Mouse (Mus musculus): ENCODE measurements around the gene Heatr4. TPM values are rescaled to one million over a fixed set of nuclear protein-coding genes. Genes with fewer than 3 reads are reported as not detected.
A peak's percentile ranks its signal among the peaks of the same experiment; 100 is the strongest.
"Not testable (repeated sequence)": the region's sequence is repeated elsewhere in the genome, so short reads cannot be mapped to it uniquely, and the experiment has no call there.

Heatr4 gene
- polyA plus RNA-seq, 1 experiment = not detected

- no peak overlapping the region for H3K4me3 ChIP-seq (replicated peaks; ENCODE audit: extremely low read depth, low read depth, low read length)
- no peak for TF ChIP-seq CTCF (IDR thresholded peaks at IDR 0.05; ENCODE audit: insufficient read depth, low read length)
- TF ChIP-seq POLR2A (IDR thresholded peaks at IDR 0.05; ENCODE audit: borderline replicate concordance, extremely low read depth, low read depth, low read length) = no peak
- DNase-seq = no peak
- 82% methylated on average over 7 of the region's 7 CpGs for WGBS
- H3K4me1 ChIP-seq (ENCODE audit: control insufficient read depth, insufficient read depth, low read length) = peaks cover 6% of the 10 kb centered on the region
Observed at GRCm38 (mm10) chr12:84013701-84014100, 29.0 kb upstream of the Heatr4 start.

- WGBS = 66% methylated on average over 6 of the region's 6 CpGs
- Histone ChIP-seq H3K4me1 (ENCODE audit: control insufficient read depth, insufficient read depth, low read length) (peaks cover 6% of the 10 kb centered on the region), H3K4me3 (replicated peaks; ENCODE audit: extremely low read depth, low read depth, low read length) (no peak overlapping the region)
- DNase-seq = no peak
- TF ChIP-seq CTCF (IDR thresholded peaks at IDR 0.05; ENCODE audit: insufficient read depth, low read length) = 0 out of 2 replicates have a peak, but pooled peaks have one; percentile 13
- TF ChIP-seq POLR2A (IDR thresholded peaks at IDR 0.05; ENCODE audit: borderline replicate concordance, extremely low read depth, low read depth, low read length) = no peak
Observed at GRCm38 (mm10) chr12:84013130-84013529, 28.5 kb upstream of the Heatr4 start.

GRCm38 (mm10) chr12:84011251-84012040 is 26.8 kb upstream of the Heatr4 start:
- DNase-seq = peak; percentile 59
- TF ChIP-seq CTCF (IDR thresholded peaks at IDR 0.05; ENCODE audit: insufficient read depth, low read length) (no peak), POLR2A (IDR thresholded peaks at IDR 0.05; ENCODE audit: borderline replicate concordance, extremely low read depth, low read depth, low read length) (no peak)
- H3K4me1 ChIP-seq (ENCODE audit: control insufficient read depth, insufficient read depth, low read length) = peaks cover 6% of the 10 kb centered on the region
- 40% methylated on average over 12 of the region's 12 CpGs for WGBS
- peak overlapping the region; percentile 8 for H3K4me3 ChIP-seq (replicated peaks; ENCODE audit: extremely low read depth, low read depth, low read length)

GRCm38 (mm10) chr12:84010201-84010600 is 25.5 kb upstream of the Heatr4 start:
- Histone ChIP-seq H3K4me1 (ENCODE audit: control insufficient read depth, insufficient read depth, low read length) (peaks cover 6% of the 10 kb centered on the region), H3K4me3 (replicated peaks; ENCODE audit: extremely low read depth, low read depth, low read length) (no peak overlapping the region)
- no peak for TF ChIP-seq CTCF (IDR thresholded peaks at IDR 0.05; ENCODE audit: insufficient read depth, low read length)
- no peak for DNase-seq
- WGBS = 78% methylated on average over 3 of the region's 3 CpGs

DNA sequence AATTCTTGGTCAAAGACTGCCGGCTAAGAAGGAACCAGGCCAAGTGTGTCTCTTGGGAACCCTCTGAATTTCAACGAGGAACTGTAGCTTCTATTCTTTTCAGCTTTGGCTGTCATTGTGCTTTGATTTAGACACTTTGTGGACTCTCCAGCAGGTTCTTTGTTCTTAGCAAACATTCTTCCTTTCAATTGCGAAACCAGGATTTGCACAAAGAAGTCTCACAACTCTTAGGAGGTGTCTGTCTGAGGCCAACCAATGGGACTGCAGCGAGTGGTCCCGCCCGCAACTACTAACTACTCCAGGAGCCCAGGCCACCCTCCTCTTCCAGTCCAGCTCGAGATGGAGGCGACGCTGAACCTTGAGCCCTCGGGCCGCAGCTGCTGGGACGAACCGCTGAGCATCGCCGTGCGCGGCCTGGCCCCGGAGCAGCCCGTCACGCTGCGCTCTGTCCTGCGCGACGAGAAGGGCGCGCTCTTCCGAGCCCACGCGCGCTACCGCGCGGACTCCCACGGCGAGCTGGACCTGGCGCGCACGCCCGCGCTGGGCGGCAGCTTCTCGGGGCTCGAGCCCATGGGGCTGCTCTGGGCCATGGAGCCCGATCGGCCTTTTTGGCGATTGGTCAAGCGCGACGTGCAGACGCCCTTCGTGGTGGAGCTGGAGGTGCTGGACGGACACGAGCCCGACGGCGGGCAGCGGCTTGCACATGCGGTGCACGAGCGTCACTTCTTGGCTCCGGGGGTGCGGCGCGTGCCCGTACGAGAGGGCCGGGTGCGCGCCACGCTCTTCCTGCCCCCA is 24.7 kb upstream of the Heatr4 start, which contains the start of gene Acot1:
TSS of gene Acot1 (plus strand) at position 320 of the 795 bp plus-strand sequence.
- DNase-seq = peak; percentile 70
- H3K4me1 ChIP-seq (ENCODE audit: control insufficient read depth, insufficient read depth, low read length) = not testable (repeated sequence)
- WGBS = 1% methylated on average over 64 of the region's 70 CpGs
- peak within 1 kb of the TSS; percentile 74 for H3K4me3 ChIP-seq (replicated peaks; ENCODE audit: extremely low read depth, low read depth, low read length)
- TF ChIP-seq POLR2A (IDR thresholded peaks at IDR 0.05; ENCODE audit: borderline replicate concordance, extremely low read depth, low read depth, low read length) = peak; percentile 82; the same call in 1 of the 2 replicates

- Histone ChIP-seq H3K4me1 (ENCODE audit: control insufficient read depth, insufficient read depth, low read length) (peaks cover 6% of the 10 kb centered on the region), H3K4me3 (replicated peaks; ENCODE audit: extremely low read depth, low read depth, low read length) (peak overlapping the region; percentile 74)
- TF ChIP-seq CTCF (IDR thresholded peaks at IDR 0.05; ENCODE audit: insufficient read depth, low read length) (no peak), POLR2A (IDR thresholded peaks at IDR 0.05; ENCODE audit: borderline replicate concordance, extremely low read depth, low read depth, low read length) (no peak)
- DNase-seq = no peak
- WGBS = 50% methylated on average over 8 of the region's 8 CpGs
Observed at GRCm38 (mm10) chr12:84008729-84009128, 24.1 kb upstream of the Heatr4 start.

- WGBS = 75% methylated on average over 12 of the region's 12 CpGs
- no peak for DNase-seq
- Histone ChIP-seq H3K4me3 (replicated peaks; ENCODE audit: extremely low read depth, low read depth, low read length) (no peak overlapping the region), H3K4me1 (ENCODE audit: control insufficient read depth, insufficient read depth, low read length) (peaks cover 6% of the 10 kb centered on the region)
- TF ChIP-seq POLR2A (IDR thresholded peaks at IDR 0.05; ENCODE audit: borderline replicate concordance, extremely low read depth, low read depth, low read length) (no peak), CTCF (IDR thresholded peaks at IDR 0.05; ENCODE audit: insufficient read depth, low read length) (no peak)
Observed at GRCm38 (mm10) chr12:84008251-84008650, 23.6 kb upstream of the Heatr4 start.

GRCm38 (mm10) chr12:84003866-84004265 is 19.2 kb upstream of the Heatr4 start:
- DNase-seq = no peak
- TF ChIP-seq POLR2A (IDR thresholded peaks at IDR 0.05; ENCODE audit: borderline replicate concordance, extremely low read depth, low read depth, low read length) (no peak), CTCF (IDR thresholded peaks at IDR 0.05; ENCODE audit: insufficient read depth, low read length) (no peak)
- WGBS = 71% methylated on average over 1 of the region's 1 CpGs
- Histone ChIP-seq H3K4me1 (ENCODE audit: control insufficient read depth, insufficient read depth, low read length) (peaks cover under 1% of the 10 kb centered on the region; the same call in 1 of the 2 replicates), H3K4me3 (replicated peaks; ENCODE audit: extremely low read depth, low read depth, low read length) (no peak overlapping the region)

DNA sequence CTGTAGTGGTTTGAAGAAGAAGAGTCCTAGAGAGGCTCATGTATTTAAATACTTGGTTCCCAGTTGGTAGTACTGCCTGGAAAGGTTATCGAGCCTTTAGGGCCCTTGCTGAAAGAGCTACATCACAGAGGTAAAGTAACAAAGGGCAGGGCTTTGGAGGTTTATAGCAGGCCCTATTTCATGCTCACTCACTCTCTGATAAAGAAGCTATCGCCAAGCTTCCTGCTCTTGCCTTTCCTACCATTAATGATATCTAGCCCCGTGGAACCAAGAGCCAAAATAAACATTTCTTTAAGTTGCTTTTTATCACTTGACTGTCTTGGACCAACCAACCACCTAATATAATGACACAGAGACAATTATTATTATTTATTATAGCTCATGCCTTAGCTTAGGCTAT is 15.8 kb upstream of the Heatr4 start:
- DNase-seq = no peak
- H3K4me3 ChIP-seq (replicated peaks; ENCODE audit: extremely low read depth, low read depth, low read length) = no peak overlapping the region
- WGBS = 44% methylated on average over 3 of the region's 3 CpGs
- H3K4me1 ChIP-seq (ENCODE audit: control insufficient read depth, insufficient read depth, low read length) = no peaks in the 10 kb centered on the region
- TF ChIP-seq CTCF (IDR thresholded peaks at IDR 0.05; ENCODE audit: insufficient read depth, low read length) (no peak), POLR2A (IDR thresholded peaks at IDR 0.05; ENCODE audit: borderline replicate concordance, extremely low read depth, low read depth, low read length) (no peak)

- H3K4me3 ChIP-seq (replicated peaks; ENCODE audit: extremely low read depth, low read depth, low read length); H3K4me1 ChIP-seq (ENCODE audit: control insufficient read depth, insufficient read depth, low read length): not testable (repeated sequence)
- DNase-seq = peak; percentile 48
- whole genome bisulfite sequencing = 40% methylated on average over 8 of the region's 8 CpGs
Observed at GRCm38 (mm10) chr12:83999237-83999636, 14.6 kb upstream of the Heatr4 start.

Measured in lung, adult 2 months (tissue).